ENCODE assay signal across 26 mouse cellular contexts in the genomic region with DNA sequence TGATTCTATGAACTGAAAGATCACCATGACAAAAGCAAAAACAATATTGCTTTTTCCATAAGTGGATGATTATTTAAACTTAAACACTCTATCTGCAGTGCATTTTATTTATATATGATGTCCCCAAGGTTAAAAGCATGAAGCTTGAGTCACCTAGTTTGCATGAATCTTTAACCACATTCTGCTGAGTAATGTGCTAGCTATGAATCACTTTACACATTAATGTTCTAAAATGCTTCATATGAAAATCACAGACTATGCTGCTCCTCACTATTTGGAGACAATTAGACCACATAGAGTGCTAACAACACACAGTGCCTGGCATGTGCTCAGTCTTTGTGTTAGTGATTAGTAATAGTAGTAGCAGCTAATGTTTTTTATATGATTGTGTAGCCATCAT.
DNase-seq lines count a peak whose midpoint lies in the region; ATAC-seq and TF ChIP-seq lines count a peak whose summit lies in the region.
"Had no signal": no experiment of that assay in that cellular context is flagged by ENCODE, and none has a peak within 500 bp of the region (broad histone marks: within the 10 kb centered on the region; RNA-seq: fewer than 3 reads in every experiment).

No protein-coding gene starts in this region.

- no peaks in the 10 kb centered on the region for H3K79me2 ChIP-seq in C2C12 (ENCODE audit: control insufficient read depth, insufficient read depth)
- H3K79me2 ChIP-seq in heart, adult 2 months (replicated peaks; ENCODE audit: control insufficient read depth, insufficient read depth, low read length): no peaks in the 10 kb centered on the region

- H3K9ac ChIP-seq in hindbrain, postnatal 0 days (replicated peaks; ENCODE audit: low read length): no peak overlapping the region
- H3K9ac ChIP-seq in heart, adult 2 months (ENCODE audit: low read depth, low read length): no peak overlapping the region
- H3K9ac ChIP-seq: embryonic facial prominence, embryonic 13.5 days; embryonic facial prominence, embryonic 15.5 days; forebrain, embryonic 13.5 days; forebrain, embryonic 15.5 days; forebrain, postnatal 0 days had no signal

- TF ChIP-seq POLR2A in embryonic fibroblast, embryonic 13.5 days (IDR thresholded peaks at IDR 0.05; ENCODE audit: low read depth, low read length): no peak
- no peak for TF ChIP-seq POLR2A in heart, adult 2 months (IDR thresholded peaks at IDR 0.05; ENCODE audit: insufficient read depth, low read depth, low read length)

- no peaks in the 10 kb centered on the region for H3K36me3 ChIP-seq in C2C12 (ENCODE audit: control insufficient read depth, insufficient read depth)
- H3K36me3 ChIP-seq in hindbrain, postnatal 0 days (ENCODE audit: insufficient read depth, low read length): no peaks in the 10 kb centered on the region
- H3K36me3 ChIP-seq in heart, adult 2 months (ENCODE audit: control insufficient read depth, insufficient read depth, low read length): no peaks in the 10 kb centered on the region
- H3K36me3 ChIP-seq: embryonic facial prominence, embryonic 13.5 days; embryonic facial prominence, embryonic 15.5 days; forebrain, embryonic 15.5 days; G1E had no signal

- no peak overlapping the region for H3K4me2 ChIP-seq in hindbrain, postnatal 0 days (ENCODE audit: low read depth, low read length)
- H3K4me2 ChIP-seq: embryonic facial prominence, embryonic 13.5 days; embryonic facial prominence, embryonic 15.5 days; forebrain, embryonic 13.5 days; forebrain, embryonic 15.5 days had no signal

- TF ChIP-seq CTCF in C2C12 (IDR thresholded peaks at IDR 0.05; ENCODE audit: control insufficient read depth, insufficient read depth, insufficient read length): no peak
- no peak for TF ChIP-seq CTCF in embryonic fibroblast, embryonic 13.5 days (IDR thresholded peaks at IDR 0.05; ENCODE audit: borderline replicate concordance, insufficient read depth, low read length)
- TF ChIP-seq CTCF in hindbrain, postnatal 0 days (IDR thresholded peaks at IDR 0.05; ENCODE audit: low read depth): no peak
- TF ChIP-seq CTCF in heart, adult 2 months (IDR thresholded peaks at IDR 0.05): no peak

- H3K79me3 ChIP-seq in C2C12 (ENCODE audit: low read depth): no peaks in the 10 kb centered on the region

- no peaks in the 10 kb centered on the region for H3K4me1 ChIP-seq in embryonic fibroblast, embryonic 13.5 days (ENCODE audit: control insufficient read depth, insufficient read depth, low read length)
- H3K4me1 ChIP-seq in hindbrain, postnatal 0 days (ENCODE audit: insufficient read depth, low read length): no peaks in the 10 kb centered on the region
- H3K4me1 ChIP-seq in heart, adult 2 months (ENCODE audit: control insufficient read depth, insufficient read depth, low read length): no peaks in the 10 kb centered on the region
- H3K4me1 ChIP-seq: embryonic facial prominence, embryonic 13.5 days; embryonic facial prominence, embryonic 15.5 days; forebrain, embryonic 13.5 days; forebrain, embryonic 15.5 days had no signal

- DNase-seq in 3T3-L1 (ENCODE audit: low read depth, low spot score): peak; percentile 87
- peak; percentile 67 for DNase-seq in NIH3T3 (ENCODE audit: low read depth)
- DNase-seq in lung, postnatal 14 days: no peak
- no peak for DNase-seq in hindbrain, postnatal 0 days (ENCODE audit: low spot score)
- no peak for DNase-seq in heart, adult 2 months
- DNase-seq: adrenal gland, adult 2 months; adrenal gland, postnatal 10 days; adrenal gland, postnatal 25 days; B cell, adult 2 months; cerebellum, adult 11 months; cerebellum, adult 18-20 months; cerebellum, adult 8-10 months; cerebellum, adult 9-11 months; cerebellum, postnatal 14 days; cerebellum, postnatal 36 days; embryo, embryonic 11 days; forebrain, postnatal 0 days had no signal

- ATAC-seq in hindbrain, postnatal 0 days: no peak
- no peak for ATAC-seq in CD4-positive, CD25-positive, alpha-beta regulatory T cell, adult 4 months
- ATAC-seq: forebrain, embryonic 13.5 days; forebrain, embryonic 15.5 days; forebrain, postnatal 0 days had no signal

- intact Hi-C loops in heart, adult 2 months (cut with DNase I): no loop called here

- no peaks in the 10 kb centered on the region for H3K9me3 ChIP-seq in hindbrain, postnatal 0 days (ENCODE audit: low read length)
- H3K9me3 ChIP-seq: embryonic facial prominence, embryonic 13.5 days; embryonic facial prominence, embryonic 15.5 days; forebrain, embryonic 13.5 days; forebrain, embryonic 15.5 days; G1E had no signal

- no peak overlapping the region for H3K4me3 ChIP-seq in C2C12 (ENCODE audit: insufficient read depth, poor library complexity, severe bottlenecking)
- no peak overlapping the region for H3K4me3 ChIP-seq in embryonic fibroblast, embryonic 13.5 days (ENCODE audit: insufficient read depth, low read length)
- H3K4me3 ChIP-seq in hindbrain, postnatal 0 days (ENCODE audit: low read length): no peak overlapping the region
- H3K4me3 ChIP-seq in heart, adult 2 months: no peak overlapping the region
- H3K4me3 ChIP-seq: embryonic facial prominence, embryonic 13.5 days; embryonic facial prominence, embryonic 15.5 days; forebrain, embryonic 13.5 days; forebrain, embryonic 15.5 days had no signal

- H3ac ChIP-seq in C2C12 (ENCODE audit: control insufficient read depth, insufficient read length, low read depth): no peak overlapping the region

- no peaks in the 10 kb centered on the region for H3K27me3 ChIP-seq in C2C12 (ENCODE audit: control insufficient read depth, insufficient read depth, insufficient read length)
- no peaks in the 10 kb centered on the region for H3K27me3 ChIP-seq in hindbrain, postnatal 0 days (ENCODE audit: insufficient read depth, low read length)
- H3K27me3 ChIP-seq in heart, adult 2 months (ENCODE audit: control insufficient read depth, insufficient read depth, low read length): no peaks in the 10 kb centered on the region
- H3K27me3 ChIP-seq: CH12.LX; embryonic facial prominence, embryonic 13.5 days; embryonic facial prominence, embryonic 15.5 days; forebrain, embryonic 13.5 days; forebrain, embryonic 15.5 days had no signal

- no peak for TF ChIP-seq EP300 in heart, adult 2 months (IDR thresholded peaks at IDR 0.05; ENCODE audit: insufficient read depth, low read depth, low read length)

- peak overlapping the region; percentile 80 for H3K27ac ChIP-seq in embryonic fibroblast, embryonic 13.5 days (ENCODE audit: insufficient read depth, low read length)
- H3K27ac ChIP-seq in hindbrain, postnatal 0 days: no peak overlapping the region
- H3K27ac ChIP-seq in heart, adult 2 months: no peak overlapping the region
- H3K27ac ChIP-seq: embryonic facial prominence, embryonic 13.5 days; embryonic facial prominence, embryonic 15.5 days; forebrain, embryonic 13.5 days; forebrain, embryonic 15.5 days had no signal

TF ChIP-seq in C2C12, 6 proteins besides CTCF, POLR2A, EP300 and RAD21:
- TF ChIP-seq FOSL1 (IDR thresholded peaks at IDR 0.05; ENCODE audit: insufficient read depth, low read length, poor library complexity, severe bottlenecking) (peak; percentile 26), CEBPB (IDR thresholded peaks at IDR 0.05; ENCODE audit: low read depth) (no peak)

Comparison
In these comparisons a context has a peak if more than half of its experiments do, and no peak if none do; other contexts are left out.
1. DNase-seq: peak in 3T3-L1 (single experiment) and NIH3T3 (single experiment); none in lung, postnatal 14 days (single experiment), hindbrain, postnatal 0 days (single experiment) and heart, adult 2 months (0 of 2).